Mouse (Mus musculus): ENCODE measurements around the gene Olfr1136.

Gene Olfr1136

GRCm38 (mm10) chr2:87693847-87694246, at the start of gene Olfr1136:
Gene Olfr1136 (minus strand): TSS chr2:87693947.
- DNase-seq = no peak

GRCm38 (mm10) chr2:87743452-87743851, 49.7 kb upstream of the Olfr1136 start, which contains the start of gene Olfr1140:
Gene Olfr1140 (plus strand): TSS chr2:87743752.
- no peak for DNase-seq

GRCm38 (mm10) chr2:87739878-87740277, 46.1 kb upstream of the Olfr1136 start, which contains the start of gene Olfr1138:
Gene Olfr1138 (minus strand): TSS chr2:87739978.
- no peak for DNase-seq

DNA sequence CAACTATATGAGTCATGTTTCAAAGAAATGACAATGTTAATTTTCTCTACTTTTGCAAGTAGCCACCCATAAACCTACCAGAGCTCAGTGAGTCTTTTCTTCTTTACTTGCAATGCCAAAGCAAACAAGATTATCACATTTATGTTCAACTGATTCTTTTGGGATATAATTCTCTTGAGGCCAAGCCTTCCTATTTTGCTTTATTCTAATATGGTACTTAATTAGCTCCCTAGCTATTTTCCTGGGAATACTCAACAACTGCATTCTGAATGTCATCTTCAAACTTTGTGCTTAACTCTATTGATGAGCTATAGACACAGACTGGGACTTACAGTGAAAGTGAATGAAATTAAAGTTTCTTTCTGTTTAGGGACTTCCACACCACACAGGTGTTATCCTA, 19.3 kb upstream of the Olfr1136 start, which contains the start of gene Olfr1137:
Gene Olfr1137 (minus strand): TSS at position 101 of the 400 bp plus-strand sequence.
- no peak for DNase-seq

DNA sequence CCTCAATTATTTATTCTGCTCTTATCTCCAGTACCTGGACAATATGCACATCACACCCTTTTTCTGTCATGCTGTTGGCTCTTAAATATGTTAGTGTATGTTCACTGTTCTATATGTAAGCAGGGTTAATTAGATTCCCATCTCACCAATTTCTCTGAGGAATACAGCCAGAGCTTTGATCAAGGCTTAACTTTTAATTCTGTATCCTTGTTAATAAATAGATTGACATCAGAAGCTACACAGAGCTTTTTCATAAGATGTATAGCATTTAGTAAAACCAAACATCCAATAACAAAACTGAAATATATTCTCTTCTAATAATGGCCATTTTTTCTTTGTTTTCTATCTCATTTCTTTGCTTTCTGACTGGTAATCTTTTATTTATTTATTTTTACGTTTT, 20.2 kb downstream of the Olfr1136 start, which contains the start of gene Olfr1135:
Gene Olfr1135 (minus strand): TSS at position 101 of the 400 bp plus-strand sequence.
- DNase-seq = no peak

DNA sequence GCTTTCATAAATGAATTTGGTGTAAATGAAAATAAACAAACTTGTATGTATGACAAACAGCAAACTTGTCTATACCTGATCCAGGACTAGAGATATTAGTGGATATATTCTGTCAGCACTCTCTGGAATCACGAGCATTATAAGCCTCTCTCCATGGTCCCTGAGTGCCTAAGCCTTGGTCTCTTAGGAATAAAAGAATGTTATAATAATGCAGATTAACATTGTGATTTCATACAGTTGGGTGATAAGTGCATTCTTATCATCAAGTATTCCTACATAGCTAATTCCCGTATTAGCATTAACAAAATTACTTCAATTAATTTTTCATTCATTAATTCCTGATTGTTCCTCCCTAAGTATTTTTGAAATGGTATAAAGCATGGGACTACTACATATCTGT, 35.4 kb downstream of the Olfr1136 start, which contains the start of gene Olfr1134:
Gene Olfr1134 (minus strand): TSS at position 101 of the 400 bp plus-strand sequence.
- no peak for DNase-seq

DNA sequence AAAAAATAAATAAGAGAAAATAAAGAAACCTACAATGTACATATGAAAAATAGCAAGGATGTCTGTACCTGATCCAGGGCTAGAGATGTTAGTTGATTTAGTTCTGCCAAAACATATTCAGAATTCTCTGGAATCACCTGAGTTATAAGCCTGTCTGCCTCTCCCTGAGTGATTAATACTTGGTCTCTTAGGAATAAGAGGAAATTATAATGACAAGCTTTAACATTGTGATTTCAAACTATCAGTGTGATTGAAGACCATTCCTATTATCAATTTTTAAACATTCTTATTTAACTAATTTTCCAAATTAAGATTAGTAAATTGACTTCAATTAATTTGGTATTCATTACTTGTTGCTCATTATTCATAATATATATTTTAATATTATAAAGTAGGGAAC, 46.5 kb downstream of the Olfr1136 start, which contains the start of gene Olfr1133:
Gene Olfr1133 (minus strand): TSS at position 101 of the 400 bp plus-strand sequence.
- no peak for DNase-seq
